Mouse (Mus musculus) heart, embryonic 10.5 days (tissue): ENCODE results near the gene Tufm. TPM values are rescaled to one million over a fixed set of nuclear protein-coding genes. Genes with fewer than 3 reads are reported as not detected.
"Not testable (repeated sequence)": the region's sequence is repeated elsewhere in the genome, so short reads cannot be mapped to it uniquely, and the experiment has no call there.

Experiments used
- DNase-seq: peaks from one replicate; pipeline ENCODE4 v3.0.0-alpha.2; 2017; ENCODE audit warnings: low spot score
- H3K27ac ChIP-seq: fragments of 300-500 bp; sonication (generic); 2 replicates; pipeline ENCODE4 v1.5.1; 2016; ENCODE audit warnings: mild to moderate bottlenecking
- H3K27me3 ChIP-seq: fragments of 300-500 bp; sonication (generic); 2 replicates; pipeline ENCODE4 v1.6.1; 2016; ENCODE audit warnings: mild to moderate bottlenecking; ENCODE audit not compliant: poor library complexity, insufficient read depth, severe bottlenecking
- H3K36me3 ChIP-seq: fragments of 300-500 bp; sonication (generic); 2 replicates; pipeline ENCODE4 v1.6.1; 2016; ENCODE audit warnings: mild to moderate bottlenecking, moderate library complexity
- H3K4me1 ChIP-seq: fragments of 300-500 bp; sonication (generic); 2 replicates; pipeline ENCODE4 v1.6.1; 2016; ENCODE audit warnings: mild to moderate bottlenecking
- H3K4me3 ChIP-seq: fragments of 300-500 bp; sonication (generic); 2 replicates; pipeline ENCODE4 v1.5.1; 2016; ENCODE audit warnings: mild to moderate bottlenecking, moderate library complexity
- H3K9me3 ChIP-seq: fragments of 300-500 bp; sonication (generic); 2 replicates; pipeline ENCODE4 v1.6.1; 2016; ENCODE audit warnings: mild to moderate bottlenecking, moderate library complexity
- WGBS: fragments of 180-500 bp; shearing (Covaris S2); methylation state at CpG from one replicate; pipeline ENCODE4 v1.1.7; 2016; 5-methylcytosine and 5-hydroxymethylcytosine counted together
- polyA plus RNA-seq: library from polyadenylated mRNA; unstranded; fragments of >200 nt; fragmentation: Nextera tagmentation; extraction: Ambion mirVana; gene quantifications from 2 replicates; pipeline ENCODE4 v1.2.1, GENCODE M21; 2016

Gene Tufm
- polyA plus RNA-seq, 1 experiment from 2014 or later: 199 TPM

DNA sequence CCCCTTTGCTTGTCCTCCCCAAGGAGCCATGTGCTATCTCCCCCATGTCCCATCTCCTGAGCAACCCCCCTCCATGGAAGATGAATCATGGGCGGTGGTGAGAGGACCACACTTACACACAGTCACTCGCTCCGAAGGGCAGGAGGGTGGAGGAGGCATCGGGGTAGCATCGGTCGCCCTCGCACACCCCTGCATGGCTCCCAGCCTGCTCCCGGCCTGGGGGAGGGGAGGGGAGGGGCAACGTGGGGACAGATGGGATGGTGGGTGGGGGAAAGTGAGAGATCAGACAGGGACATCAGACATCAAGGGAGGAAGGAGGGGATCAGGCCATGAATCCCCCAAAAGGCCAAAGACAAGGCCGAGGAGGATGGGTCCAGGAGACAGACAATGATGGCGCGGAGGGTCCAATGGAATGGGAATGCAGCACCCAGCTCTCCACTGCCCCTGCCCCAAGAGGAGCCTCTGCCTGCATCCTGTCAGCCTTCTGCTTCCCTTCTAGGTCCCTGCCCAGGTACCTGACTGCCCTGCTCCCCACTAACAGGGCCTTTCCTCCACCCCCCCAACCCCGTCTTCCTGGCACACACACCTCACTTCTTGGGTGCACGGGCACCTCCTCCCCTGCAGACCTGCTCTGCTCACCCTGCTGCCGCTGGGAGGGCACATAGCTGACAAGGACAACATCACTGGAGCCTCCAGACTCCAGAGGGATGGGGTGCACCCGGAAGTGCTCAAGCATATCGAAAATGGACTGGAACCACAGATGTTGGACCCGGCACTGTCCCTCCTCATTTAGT is 19.1 kb upstream of the Tufm start:
- Histone ChIP-seq H3K27ac (0 out of 2 replicates have a peak overlapping the region, but pooled peaks have one; percentile 4), H3K9me3 (no peaks in the 10 kb centered on the region), H3K27me3 (no peaks in the 10 kb centered on the region), H3K36me3 (peaks cover 64% of the 10 kb centered on the region), H3K4me1 (peaks cover 59% of the 10 kb centered on the region), H3K4me3 (no peak overlapping the region)
- DNase-seq: no peak
- 81% methylated on average over 18 of the region's 18 CpGs for WGBS

DNA sequence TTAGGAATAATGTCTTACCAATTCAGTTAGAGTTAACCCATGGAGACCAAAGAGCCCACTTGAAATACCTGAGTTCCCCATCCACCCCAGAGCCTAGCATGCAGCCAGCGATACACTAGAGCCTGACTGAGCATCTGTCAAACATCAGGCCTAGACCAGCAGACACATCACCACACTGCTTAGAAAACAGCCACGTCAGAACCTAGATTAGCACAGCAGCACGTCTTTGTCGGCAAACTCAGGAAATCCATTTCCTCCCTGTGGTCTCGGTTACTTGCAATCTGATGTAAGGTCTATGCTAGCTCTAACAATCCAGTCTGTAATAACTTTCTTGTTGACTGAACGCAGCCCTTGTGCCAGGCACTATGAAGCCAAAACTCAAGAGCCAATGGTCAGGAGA is 17.1 kb upstream of the Tufm start:
- no peak for DNase-seq
- Histone ChIP-seq H3K36me3 (peaks cover 69% of the 10 kb centered on the region), H3K4me1 (peaks cover 52% of the 10 kb centered on the region), H3K27me3 (no peaks in the 10 kb centered on the region), H3K4me3 (no peak overlapping the region), H3K9me3 (no peaks in the 10 kb centered on the region), H3K27ac (no peak overlapping the region)
- 70% methylated on average over 6 of the region's 6 CpGs for WGBS

DNA sequence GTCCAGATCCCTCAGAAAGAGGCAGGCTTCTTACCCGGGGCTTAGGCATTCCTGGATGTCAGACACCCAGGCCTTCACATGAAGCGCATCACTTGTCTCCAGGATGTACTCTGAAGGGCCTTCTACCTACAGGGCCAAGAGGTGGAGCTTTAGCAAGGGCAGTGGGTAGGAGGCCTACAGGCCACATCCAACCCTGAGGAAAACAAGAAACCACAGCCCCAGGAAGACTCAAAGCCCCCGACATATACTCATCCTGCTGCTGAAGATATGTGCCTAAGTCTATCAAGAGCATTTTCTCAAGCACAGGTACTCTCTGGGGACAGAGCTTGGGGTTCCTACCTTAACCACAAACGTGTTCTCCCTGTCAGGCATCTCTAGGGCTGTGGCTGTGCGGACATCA is 15.8 kb upstream of the Tufm start:
- H3K9me3 ChIP-seq: no peaks in the 10 kb centered on the region
- peaks cover 48% of the 10 kb centered on the region for H3K4me1 ChIP-seq
- no peak for DNase-seq
- 92% methylated on average over 5 of the region's 5 CpGs for WGBS
- H3K27me3 ChIP-seq: no peaks in the 10 kb centered on the region
- H3K27ac ChIP-seq: no peak overlapping the region
- no peak overlapping the region for H3K4me3 ChIP-seq
- peaks cover 69% of the 10 kb centered on the region for H3K36me3 ChIP-seq

DNA sequence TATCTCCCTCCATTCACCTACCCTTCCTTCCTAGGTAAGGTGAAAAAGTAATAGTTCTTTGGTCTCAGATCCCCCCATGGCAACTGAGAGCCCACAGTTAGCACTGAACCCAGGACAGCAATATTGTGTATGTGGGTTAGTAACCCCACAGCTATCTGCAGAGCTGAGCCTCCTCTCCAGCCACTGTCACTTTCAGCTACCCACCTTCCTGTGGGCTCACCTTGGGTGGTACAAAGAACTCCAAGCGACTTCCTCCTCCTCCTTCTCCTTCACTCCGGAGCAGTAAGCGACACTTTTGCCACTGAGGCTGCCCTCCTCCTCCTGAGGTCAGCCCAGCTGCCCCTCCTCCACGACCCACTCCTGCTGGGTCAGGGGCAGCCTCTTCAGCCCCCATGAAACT is 15.3 kb upstream of the Tufm start:
- peaks cover 43% of the 10 kb centered on the region for H3K4me1 ChIP-seq
- no peak overlapping the region for H3K4me3 ChIP-seq
- no peaks in the 10 kb centered on the region for H3K9me3 ChIP-seq
- DNase-seq: no peak
- H3K27me3 ChIP-seq: no peaks in the 10 kb centered on the region
- H3K27ac ChIP-seq: no peak overlapping the region
- peaks cover 66% of the 10 kb centered on the region for H3K36me3 ChIP-seq
- WGBS: 79% methylated on average over 4 of the region's 4 CpGs

DNA sequence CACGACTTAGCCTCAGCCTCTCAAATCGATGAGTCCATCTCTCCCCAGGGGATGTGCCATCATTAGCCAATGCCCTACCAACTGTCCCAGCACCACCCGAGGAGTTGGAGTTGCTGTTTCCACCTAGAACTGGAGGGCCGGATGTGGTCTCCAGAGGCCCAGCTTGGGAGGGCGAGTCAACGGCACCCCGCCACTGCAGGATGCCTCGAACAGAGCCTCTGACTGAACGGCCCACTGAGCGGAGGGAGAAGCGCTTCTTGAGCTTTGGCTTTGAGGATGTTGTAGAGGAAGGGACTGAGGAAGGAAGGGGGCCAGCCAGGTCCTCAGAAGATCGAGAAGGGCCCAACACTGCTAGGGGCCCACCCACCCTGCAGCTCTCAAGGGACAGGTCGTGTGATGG is 14.9 kb upstream of the Tufm start:
- Histone ChIP-seq H3K9me3 (no peaks in the 10 kb centered on the region), H3K27ac (no peak overlapping the region), H3K27me3 (no peaks in the 10 kb centered on the region), H3K36me3 (peaks cover 62% of the 10 kb centered on the region), H3K4me3 (no peak overlapping the region), H3K4me1 (peaks cover 39% of the 10 kb centered on the region)
- 89% methylated on average over 13 of the region's 13 CpGs for WGBS
- DNase-seq: no peak

DNA sequence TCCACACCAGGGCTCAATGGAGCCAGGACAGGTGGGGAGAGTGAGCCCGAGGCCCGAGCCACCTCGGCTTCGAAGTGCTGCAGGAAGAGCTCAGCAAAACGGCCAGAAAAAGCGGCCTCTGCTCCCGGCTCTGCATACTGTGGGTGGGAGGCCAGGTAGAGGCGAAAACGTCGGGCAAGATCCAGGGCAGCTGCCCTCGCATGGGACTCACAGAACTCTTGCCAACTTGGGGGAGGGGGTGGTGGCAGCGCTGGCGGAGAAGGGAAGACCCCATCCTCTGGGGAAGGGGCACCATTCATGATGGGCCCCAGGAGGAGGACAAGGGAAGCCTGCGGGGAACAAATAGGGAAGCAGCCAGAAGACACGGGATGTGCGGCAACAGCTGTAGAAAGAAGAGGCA is 14.4 kb upstream of the Tufm start:
- no peak for DNase-seq
- 94% methylated on average over 16 of the region's 16 CpGs for WGBS
- peaks cover 58% of the 10 kb centered on the region for H3K36me3 ChIP-seq

DNA sequence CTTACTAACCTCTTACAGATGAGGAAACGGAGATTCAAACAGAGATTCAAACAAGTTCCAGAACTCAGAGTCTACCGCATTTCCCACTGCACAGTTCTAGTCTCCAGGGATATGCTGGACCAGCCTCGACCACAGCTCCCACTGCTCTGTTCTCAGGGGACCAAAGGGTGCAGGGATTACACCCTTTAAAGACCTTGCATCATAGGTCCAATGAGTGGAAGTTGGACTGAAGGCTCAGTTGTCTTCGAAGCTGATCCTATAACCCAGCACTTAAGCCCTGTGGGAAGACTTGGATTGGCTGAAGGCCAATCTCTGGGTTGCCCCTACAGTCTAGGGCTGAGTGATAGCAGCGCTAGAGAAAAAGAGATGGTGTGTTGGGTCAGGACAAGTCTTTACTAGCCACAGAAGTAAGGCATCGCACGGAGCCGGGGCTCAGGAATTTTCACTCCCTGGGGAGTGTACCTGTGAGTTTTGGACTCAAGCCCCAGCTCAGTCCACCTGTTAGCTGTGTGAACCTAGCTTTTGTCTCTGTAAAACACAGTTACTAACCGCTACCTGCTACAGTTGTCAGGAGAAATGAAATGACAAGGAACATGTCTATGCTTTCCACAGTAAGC is 13.6 kb upstream of the Tufm start:
- H3K9me3 ChIP-seq: no peaks in the 10 kb centered on the region
- WGBS: 89% methylated on average over 9 of the region's 9 CpGs
- peaks cover 49% of the 10 kb centered on the region for H3K36me3 ChIP-seq
- H3K4me3 ChIP-seq: peak overlapping the region; percentile 94
- no peaks in the 10 kb centered on the region for H3K27me3 ChIP-seq
- DNase-seq: no peak
- peak overlapping the region; percentile 44; the same call in 1 of the 2 replicates for H3K27ac ChIP-seq
- H3K4me1 ChIP-seq: peaks cover 32% of the 10 kb centered on the region

More for the DNA sequence above, 14.4 kb upstream of the Tufm start:
- no peak overlapping the region for H3K27ac ChIP-seq
- peaks cover 39% of the 10 kb centered on the region for H3K4me1 ChIP-seq
- no peaks in the 10 kb centered on the region for H3K27me3 ChIP-seq
- no peak overlapping the region for H3K4me3 ChIP-seq
- H3K9me3 ChIP-seq: no peaks in the 10 kb centered on the region

DNA sequence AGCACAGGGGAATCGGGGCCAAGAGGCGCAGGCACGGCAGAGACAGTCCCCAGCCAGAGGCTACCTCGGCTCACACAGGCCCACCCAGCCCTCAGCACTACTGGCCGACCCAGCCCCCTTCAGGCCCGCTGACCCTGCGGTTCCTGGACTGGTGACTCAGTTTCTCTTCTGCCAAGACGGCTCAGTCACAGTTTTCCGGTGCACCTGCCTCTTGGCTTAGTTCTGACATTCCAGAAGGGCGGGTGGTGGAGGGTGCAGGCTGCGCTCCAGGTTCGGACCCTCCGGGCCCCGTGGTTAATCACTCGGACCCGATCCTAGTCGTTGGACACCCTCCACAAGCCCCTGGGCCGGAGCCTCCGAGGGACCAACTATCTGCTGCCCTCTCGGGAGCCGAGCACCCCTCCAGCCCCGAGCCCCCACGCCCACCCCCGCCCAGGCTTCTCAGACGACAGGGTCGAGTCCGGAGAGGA is 12.6 kb upstream of the Tufm start:
- DNase-seq: no peak
- Histone ChIP-seq H3K4me3 (peak overlapping the region; percentile 94), H3K4me1 (peaks cover 32% of the 10 kb centered on the region), H3K9me3 (no peaks in the 10 kb centered on the region), H3K36me3 (peaks cover 39% of the 10 kb centered on the region), H3K27ac (peak overlapping the region; percentile 94), H3K27me3 (no peaks in the 10 kb centered on the region)
- WGBS: 2% methylated on average over 27 of the region's 27 CpGs

DNA sequence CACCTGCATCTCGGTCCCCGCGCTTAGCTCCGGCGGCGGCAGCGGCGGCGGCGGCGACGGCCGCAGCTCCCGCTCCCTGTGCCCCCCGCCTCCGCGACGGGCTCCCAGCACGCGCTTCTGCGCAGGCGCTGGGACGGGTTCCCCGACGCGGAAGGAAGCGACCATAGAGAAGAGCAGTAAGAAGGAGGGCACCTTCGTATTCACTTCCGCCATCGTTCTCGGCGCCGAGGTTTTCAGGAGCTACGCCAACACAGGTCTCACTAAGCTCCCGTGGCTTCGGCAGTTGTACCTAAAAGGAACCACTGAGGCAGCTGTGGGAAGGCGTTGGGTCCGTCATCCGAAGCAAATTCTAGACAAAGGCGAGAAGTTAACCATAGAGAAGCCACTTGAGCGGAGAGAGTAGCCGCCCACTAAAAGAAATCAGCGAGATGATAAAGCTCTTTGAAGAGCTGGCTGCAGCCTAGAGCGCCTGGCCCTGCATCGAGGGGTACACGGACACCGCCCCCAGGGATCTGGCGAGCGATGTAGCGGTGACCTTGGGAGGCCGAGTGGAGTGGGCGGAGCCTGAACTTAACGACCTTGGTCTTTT is 12.1 kb upstream of the Tufm start, which contains the start of gene Sh2b1:
TSS of gene Sh2b1 (minus strand) at position 432 of the 589 bp plus-strand sequence.
- no peaks in the 10 kb centered on the region for H3K27me3 ChIP-seq
- H3K9me3 ChIP-seq: no peaks in the 10 kb centered on the region
- peaks cover 34% of the 10 kb centered on the region for H3K36me3 ChIP-seq
- DNase-seq: peak; percentile 96
- H3K4me3 ChIP-seq: peak within 1 kb of the TSS; percentile 94
- H3K4me1 ChIP-seq: peaks cover 32% of the 10 kb centered on the region
- WGBS: under 1% methylated on average over 53 of the region's 53 CpGs
- peak within 1 kb of the TSS; percentile 94 for H3K27ac ChIP-seq

DNA sequence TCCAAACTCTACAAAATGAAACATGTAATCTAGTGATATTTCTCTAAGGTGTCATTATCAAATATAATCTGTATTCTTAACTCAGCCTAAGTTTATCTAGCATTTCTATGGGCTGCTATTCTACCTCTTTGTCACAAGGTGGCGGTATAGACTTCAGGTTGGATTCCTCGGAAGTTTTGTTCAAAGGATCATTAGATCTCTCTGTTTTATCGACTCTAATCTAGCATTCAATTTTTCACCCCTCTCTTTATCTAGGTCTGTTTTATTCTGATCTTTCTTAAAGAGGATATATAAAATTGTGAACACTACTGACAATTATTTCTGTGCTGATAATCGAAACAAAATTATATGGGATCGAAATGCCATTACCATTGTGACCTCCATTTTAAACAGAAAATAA is 5.5 kb upstream of the Tufm start:
- peaks cover 9% of the 10 kb centered on the region; the same call in 1 of the 2 replicates for H3K4me1 ChIP-seq
- H3K27ac ChIP-seq: peak overlapping the region; percentile 80; the same call in 1 of the 2 replicates
- H3K27me3 ChIP-seq: no peaks in the 10 kb centered on the region
- H3K36me3 ChIP-seq: no peaks in the 10 kb centered on the region
- no peaks in the 10 kb centered on the region for H3K9me3 ChIP-seq
- no peak for DNase-seq
- peak overlapping the region; percentile 55; the same call in 1 of the 2 replicates for H3K4me3 ChIP-seq
- WGBS: 19% methylated on average over 5 of the region's 5 CpGs

DNA sequence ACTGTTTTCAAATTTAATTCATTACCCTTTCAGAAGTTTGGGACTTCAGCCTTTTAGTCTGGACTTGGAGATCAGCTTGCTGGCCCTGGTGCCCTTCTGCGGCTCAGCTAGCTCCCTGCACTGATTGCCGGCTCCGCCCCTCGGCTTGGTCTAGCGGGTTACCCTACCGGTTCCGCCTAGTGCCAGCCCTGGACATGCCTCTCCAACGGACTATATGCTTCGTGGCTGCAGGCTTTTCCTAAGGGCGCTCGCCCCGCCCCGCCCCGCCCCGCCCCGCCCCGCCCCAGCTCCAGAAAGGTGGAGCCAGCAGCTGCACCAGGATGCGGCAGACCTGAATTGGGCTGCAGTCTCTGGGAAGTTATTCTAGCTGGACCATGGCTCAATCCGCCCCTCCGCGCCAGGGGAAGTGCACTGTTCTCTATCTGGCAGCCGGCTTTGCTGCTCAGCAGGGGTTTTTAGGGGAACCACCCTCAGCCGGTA is 4.7 kb upstream of the Tufm start:
- Histone ChIP-seq H3K36me3 (no peaks in the 10 kb centered on the region), H3K9me3 (no peaks in the 10 kb centered on the region), H3K4me3 (peak overlapping the region; percentile 55), H3K27ac (peak overlapping the region; percentile 80), H3K27me3 (no peaks in the 10 kb centered on the region), H3K4me1 (peaks cover 9% of the 10 kb centered on the region; the same call in 1 of the 2 replicates)
- WGBS: under 1% methylated on average over 23 of the region's 23 CpGs
- peak; percentile 97 for DNase-seq

DNA sequence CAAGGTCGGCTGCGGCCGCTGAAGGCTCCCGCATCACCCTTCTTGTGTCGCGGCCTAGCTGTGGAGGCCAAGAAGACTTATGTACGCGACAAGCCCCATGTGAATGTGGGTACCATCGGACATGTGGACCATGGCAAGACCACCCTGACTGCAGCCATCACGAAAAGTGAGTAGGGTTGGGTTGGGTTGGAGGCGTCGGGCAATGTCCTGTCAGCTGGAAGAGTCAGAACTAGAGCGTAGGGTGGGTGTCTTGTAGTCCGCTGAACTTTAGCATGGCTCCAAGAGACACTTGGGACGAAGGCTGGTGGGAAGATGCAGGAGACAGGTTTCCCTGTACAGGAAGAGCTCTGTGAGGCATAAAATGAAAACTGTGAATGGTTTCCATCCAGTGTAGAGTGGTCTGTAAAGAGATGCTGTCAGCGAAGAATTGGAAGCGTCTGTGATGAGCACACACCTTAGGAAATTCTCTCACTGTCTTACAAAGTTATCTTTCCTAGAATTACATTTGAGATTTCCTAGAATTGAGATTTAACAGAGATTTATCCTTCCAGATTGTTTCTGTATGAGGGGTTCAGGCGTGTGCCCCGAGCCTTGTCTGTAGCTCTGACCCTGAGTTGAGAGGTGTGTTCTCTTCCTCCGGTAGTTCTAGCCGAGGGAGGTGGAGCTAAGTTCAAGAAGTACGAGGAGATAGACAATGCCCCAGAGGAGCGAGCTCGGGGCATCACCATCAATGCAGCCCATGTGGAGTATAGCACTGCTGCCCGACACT is 640 bp downstream of the Tufm start:
- Histone ChIP-seq H3K4me3 (peak overlapping the region; percentile 81), H3K4me1 (peaks cover 11% of the 10 kb centered on the region), H3K27ac (peak overlapping the region; percentile 84; the same call in 1 of the 2 replicates), H3K36me3 (peaks cover 42% of the 10 kb centered on the region)
- WGBS: 14% methylated on average over 25 of the region's 25 CpGs
- DNase-seq: peak; percentile 70
- not testable (repeated sequence) for H3K9me3 ChIP-seq, H3K27me3 ChIP-seq
